Mouse (Mus musculus): ENCODE data around the gene Rln3. TPM values are rescaled to one million over a fixed set of nuclear protein-coding genes. Genes with fewer than 3 reads are reported as not detected.
"Not testable (repeated sequence)": the region's sequence is repeated elsewhere in the genome, so short reads cannot be mapped to it uniquely, and the experiment has no call there.

The Rln3 gene
- polyA plus RNA-seq, 1 experiment from 2014 or later, result 0.22 TPM

DNA sequence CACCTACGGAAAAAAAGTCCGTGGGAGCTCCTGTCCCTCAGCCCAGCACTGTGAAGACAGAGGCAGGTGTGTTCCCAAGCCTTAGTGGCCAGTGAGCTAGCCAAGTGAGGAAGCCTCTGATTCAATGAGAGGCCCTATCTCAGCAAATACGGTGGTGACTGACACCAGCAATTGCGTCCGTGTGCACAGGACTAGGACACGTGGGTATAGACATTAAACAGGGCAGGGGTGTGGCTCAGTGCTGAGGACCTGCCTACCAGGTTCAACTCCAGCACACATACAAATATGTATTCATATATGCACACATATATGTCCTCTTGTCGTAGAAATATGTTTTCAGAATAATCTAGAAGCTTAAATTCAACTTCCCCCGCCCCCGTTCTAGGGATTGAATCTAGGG, 25.1 kb downstream of the Rln3 start:
- no peaks in the 10 kb centered on the region for H3K36me3 ChIP-seq (ENCODE audit: control insufficient read depth, insufficient read depth, low read length)
- whole genome bisulfite sequencing, result 72% methylated on average over 9 of the region's 9 CpGs

DNA sequence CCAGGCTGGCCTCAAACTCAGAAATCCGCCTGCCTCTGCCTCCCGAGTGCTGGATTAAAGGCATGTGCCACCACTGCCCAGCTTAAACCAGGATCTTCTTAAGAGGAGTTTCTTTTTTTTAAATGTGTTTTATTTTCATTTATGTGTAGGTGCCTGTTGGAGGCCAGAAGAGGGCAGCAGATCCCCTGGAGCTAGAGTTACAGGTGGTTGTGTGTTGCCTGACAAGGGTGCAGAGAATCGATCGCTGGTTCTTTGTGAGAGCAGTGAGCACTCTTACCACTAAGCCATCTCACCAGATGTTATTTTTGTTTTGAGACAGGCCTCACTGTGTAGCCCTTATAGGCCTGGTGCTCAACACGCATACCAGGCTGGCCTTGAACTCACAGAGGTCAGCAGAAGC, 29.0 kb downstream of the Rln3 start:
- peaks cover 18% of the 10 kb centered on the region for H3K4me1 ChIP-seq (ENCODE audit: control insufficient read depth, insufficient read depth, low read length)
- no peak for ATAC-seq (ENCODE audit: insufficient read depth, low FRiP score)

More for the DNA sequence above, 25.1 kb downstream of the Rln3 start:
- H3K4me3 ChIP-seq (replicated peaks; ENCODE audit: low read length), result no peak overlapping the region
- H3K9ac ChIP-seq (ENCODE audit: low read length), result no peak overlapping the region
- no peak overlapping the region for H3K4me2 ChIP-seq (ENCODE audit: low read depth, low read length)
- H3K27me3 ChIP-seq (ENCODE audit: control insufficient read depth, insufficient read depth, low read length), result no peaks in the 10 kb centered on the region
- ATAC-seq (ENCODE audit: insufficient read depth, low FRiP score), result no peak
- no peak overlapping the region for H3K27ac ChIP-seq (ENCODE audit: low read length)
- peaks cover 25% of the 10 kb centered on the region for H3K4me1 ChIP-seq (ENCODE audit: control insufficient read depth, insufficient read depth, low read length)
- no peaks in the 10 kb centered on the region for H3K9me3 ChIP-seq (replicated peaks; ENCODE audit: control insufficient read depth, low read length)

DNA sequence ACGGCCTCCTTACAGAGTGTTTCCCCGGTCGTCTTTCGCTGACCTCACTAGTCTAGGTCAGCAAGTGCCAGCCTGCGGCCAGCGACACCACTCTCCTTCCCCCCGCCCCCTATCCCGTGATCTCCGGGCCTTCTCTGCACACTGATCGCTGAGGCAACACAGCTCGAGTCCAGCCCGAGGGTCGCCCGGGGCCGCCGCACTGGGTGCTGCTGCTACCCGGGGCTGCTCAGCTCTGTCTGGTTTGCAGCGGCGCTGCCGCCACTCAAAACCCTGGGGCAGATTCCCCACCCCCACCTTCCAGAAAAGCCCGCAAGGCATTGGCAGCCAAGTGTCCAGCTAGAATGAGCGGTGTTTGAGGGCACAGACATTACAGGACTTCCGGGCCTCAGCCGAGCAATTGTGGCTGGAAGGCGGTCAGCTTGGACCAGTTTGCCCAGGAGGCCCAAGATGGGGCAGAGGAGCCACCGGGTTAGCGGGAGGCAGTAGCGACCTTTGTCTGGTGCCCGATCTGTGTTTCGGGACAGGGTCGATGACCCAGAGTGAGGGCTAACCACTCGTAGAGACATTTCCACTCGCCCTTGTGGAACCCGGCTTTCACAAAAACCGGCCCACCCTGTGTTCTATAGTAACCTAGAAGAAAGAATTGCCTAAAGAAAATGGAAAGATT, 32.2 kb downstream of the Rln3 start:
- peak overlapping the region; percentile 51 for H3K4me3 ChIP-seq (replicated peaks; ENCODE audit: low read length)
- peak overlapping the region; percentile 80 for H3K4me2 ChIP-seq (ENCODE audit: low read depth, low read length)
- no peaks in the 10 kb centered on the region for H3K36me3 ChIP-seq (ENCODE audit: control insufficient read depth, insufficient read depth, low read length)
- ATAC-seq (ENCODE audit: insufficient read depth, low FRiP score), result 0 out of 2 replicates have a peak, but pooled peaks have one; percentile 13
- no peak overlapping the region for H3K27ac ChIP-seq (ENCODE audit: low read length)
- H3K27me3 ChIP-seq (ENCODE audit: control insufficient read depth, insufficient read depth, low read length), result peaks cover 33% of the 10 kb centered on the region
- peaks cover 26% of the 10 kb centered on the region for H3K4me1 ChIP-seq (ENCODE audit: control insufficient read depth, insufficient read depth, low read length)
- WGBS, result 15% methylated on average over 35 of the region's 35 CpGs
- H3K9ac ChIP-seq (ENCODE audit: low read length), result peak overlapping the region; percentile 58; the same call in 1 of the 2 replicates
- H3K9me3 ChIP-seq (replicated peaks; ENCODE audit: control insufficient read depth, low read length), result no peaks in the 10 kb centered on the region

More for the DNA sequence above, 29.0 kb downstream of the Rln3 start:
- H3K36me3 ChIP-seq (ENCODE audit: control insufficient read depth, insufficient read depth, low read length), result no peaks in the 10 kb centered on the region
- H3K4me2 ChIP-seq (ENCODE audit: low read depth, low read length), result no peak overlapping the region
- no peak overlapping the region for H3K4me3 ChIP-seq (replicated peaks; ENCODE audit: low read length)
- H3K9ac ChIP-seq (ENCODE audit: low read length), result no peak overlapping the region
- H3K9me3 ChIP-seq (replicated peaks; ENCODE audit: control insufficient read depth, low read length), result no peaks in the 10 kb centered on the region
- H3K27me3 ChIP-seq (ENCODE audit: control insufficient read depth, insufficient read depth, low read length), result peaks cover 23% of the 10 kb centered on the region
- no peak overlapping the region for H3K27ac ChIP-seq (ENCODE audit: low read length)
- WGBS, result 92% methylated on average over 5 of the region's 5 CpGs

DNA sequence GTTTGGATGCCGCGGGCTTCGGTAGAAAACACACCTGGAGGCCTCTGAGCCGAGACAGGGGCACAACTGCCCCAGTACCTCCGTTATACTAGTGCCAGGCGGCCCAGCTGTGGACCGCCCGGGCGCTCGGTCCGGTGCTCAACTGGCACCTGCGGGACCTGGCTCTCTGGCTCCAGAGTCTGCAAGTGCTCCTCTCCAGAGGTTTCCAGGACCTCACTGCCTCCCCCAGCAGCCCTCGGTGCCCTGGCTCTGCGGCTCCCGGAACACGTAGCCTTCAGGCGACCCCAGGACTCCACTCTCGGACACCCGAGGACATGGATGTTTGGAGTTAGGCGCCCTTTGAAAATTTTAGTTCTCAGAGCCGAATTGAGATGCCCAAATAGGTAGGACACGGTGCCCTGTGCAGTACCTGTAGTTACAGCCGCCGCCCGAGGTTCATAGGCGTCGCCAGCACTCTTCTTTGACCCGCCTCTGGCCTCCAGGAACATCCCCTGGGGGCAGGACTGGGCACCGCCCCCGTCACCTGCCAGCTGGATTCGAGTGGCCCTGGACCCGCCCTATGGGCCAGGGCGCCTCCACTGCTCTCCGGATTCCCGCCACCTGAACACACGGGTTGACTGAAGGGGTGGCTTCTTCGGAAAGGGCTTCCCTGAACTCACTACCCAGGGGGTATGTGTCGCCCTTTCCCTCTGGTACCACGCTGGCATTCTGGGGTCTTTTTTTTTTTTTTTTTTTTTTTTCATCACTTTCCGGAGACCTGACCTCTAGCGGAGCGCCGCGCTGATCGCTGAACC, 32.9 kb downstream of the Rln3 start, which contains the start of gene 2210011C24Rik:
Gene 2210011C24Rik (minus strand): TSS at position 467 of the 794 bp plus-strand sequence.
- 1% methylated on average over 45 of the region's 45 CpGs for WGBS
- H3K9me3 ChIP-seq (replicated peaks; ENCODE audit: control insufficient read depth, low read length), result no peaks in the 10 kb centered on the region
- peak within 1 kb of the TSS; percentile 58 for H3K9ac ChIP-seq (ENCODE audit: low read length)
- peaks cover 33% of the 10 kb centered on the region for H3K27me3 ChIP-seq (ENCODE audit: control insufficient read depth, insufficient read depth, low read length)
- H3K4me1 ChIP-seq (ENCODE audit: control insufficient read depth, insufficient read depth, low read length), result peaks cover 26% of the 10 kb centered on the region
- H3K4me3 ChIP-seq (replicated peaks; ENCODE audit: low read length), result peak within 1 kb of the TSS; percentile 51
- no peak within 1 kb of the TSS for H3K27ac ChIP-seq (ENCODE audit: low read length)
- H3K4me2 ChIP-seq (ENCODE audit: low read depth, low read length), result peak within 1 kb of the TSS; percentile 80
- peak; percentile 42; the same call in 1 of the 2 replicates for ATAC-seq (ENCODE audit: insufficient read depth, low FRiP score)
- H3K36me3 ChIP-seq (ENCODE audit: control insufficient read depth, insufficient read depth, low read length), result no peaks in the 10 kb centered on the region

DNA sequence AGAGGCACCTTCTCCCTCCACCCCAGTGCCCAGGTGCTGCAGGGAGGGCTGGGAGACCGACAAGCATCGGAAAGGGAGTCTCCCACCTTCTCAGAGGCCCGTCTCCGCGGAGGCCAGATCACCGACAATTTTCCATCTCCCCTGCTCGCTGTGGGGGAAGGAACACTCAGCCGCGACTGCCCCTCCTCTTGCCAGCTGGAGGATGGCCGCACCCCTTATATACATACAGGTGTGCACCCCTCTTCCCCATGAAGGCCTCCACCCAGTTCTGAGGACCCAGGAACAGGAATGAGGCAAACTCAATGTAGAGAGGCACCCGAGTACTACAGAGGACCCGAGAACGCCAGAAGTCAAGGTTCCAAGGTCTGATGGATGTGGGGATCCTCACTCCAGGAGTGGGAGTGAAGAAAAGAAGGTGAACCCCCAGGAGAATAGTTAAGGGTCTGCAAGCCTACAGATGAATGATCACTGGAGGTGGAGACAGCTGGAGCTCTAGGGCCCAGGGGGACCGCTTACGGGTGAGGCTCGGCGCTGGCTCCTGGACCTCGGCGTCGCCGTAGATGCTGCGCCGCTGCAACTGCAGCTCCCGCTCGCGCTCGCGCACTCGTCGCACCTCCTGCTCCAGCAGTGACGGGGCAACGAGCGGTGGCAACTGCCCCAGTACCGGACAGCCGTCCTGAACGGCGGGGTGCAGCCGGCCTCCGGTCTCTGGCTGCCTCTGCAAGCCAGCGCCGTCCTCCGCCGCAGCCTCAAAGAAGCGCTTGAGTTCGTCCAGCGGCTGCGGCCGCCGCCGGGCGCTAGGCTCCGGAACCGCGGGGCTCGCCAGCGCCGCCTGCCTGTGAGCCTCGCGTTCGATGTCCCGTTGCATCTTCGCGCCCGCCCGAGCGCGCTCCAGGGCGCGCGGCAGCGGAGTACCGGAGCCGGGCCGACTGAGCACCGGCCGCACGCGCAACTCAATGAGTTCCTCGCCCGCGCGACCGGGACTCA, 33.9 kb downstream of the Rln3 start:
- peak overlapping the region; percentile 80 for H3K4me2 ChIP-seq (ENCODE audit: low read depth, low read length)
- H3K4me1 ChIP-seq (ENCODE audit: control insufficient read depth, insufficient read depth, low read length), result peaks cover 26% of the 10 kb centered on the region
- H3K4me3 ChIP-seq (replicated peaks; ENCODE audit: low read length), result peak overlapping the region; percentile 51
- peak overlapping the region; percentile 58 for H3K9ac ChIP-seq (ENCODE audit: low read length)
- WGBS, result under 1% methylated on average over 83 of the region's 83 CpGs
- H3K27ac ChIP-seq (ENCODE audit: low read length), result no peak overlapping the region
- H3K9me3 ChIP-seq (replicated peaks; ENCODE audit: control insufficient read depth, low read length), result no peaks in the 10 kb centered on the region
- peaks cover 33% of the 10 kb centered on the region for H3K27me3 ChIP-seq (ENCODE audit: control insufficient read depth, insufficient read depth, low read length)
- ATAC-seq (ENCODE audit: insufficient read depth, low FRiP score), result peak; percentile 42; the same call in 1 of the 2 replicates
- H3K36me3 ChIP-seq (ENCODE audit: control insufficient read depth, insufficient read depth, low read length), result no peaks in the 10 kb centered on the region

DNA sequence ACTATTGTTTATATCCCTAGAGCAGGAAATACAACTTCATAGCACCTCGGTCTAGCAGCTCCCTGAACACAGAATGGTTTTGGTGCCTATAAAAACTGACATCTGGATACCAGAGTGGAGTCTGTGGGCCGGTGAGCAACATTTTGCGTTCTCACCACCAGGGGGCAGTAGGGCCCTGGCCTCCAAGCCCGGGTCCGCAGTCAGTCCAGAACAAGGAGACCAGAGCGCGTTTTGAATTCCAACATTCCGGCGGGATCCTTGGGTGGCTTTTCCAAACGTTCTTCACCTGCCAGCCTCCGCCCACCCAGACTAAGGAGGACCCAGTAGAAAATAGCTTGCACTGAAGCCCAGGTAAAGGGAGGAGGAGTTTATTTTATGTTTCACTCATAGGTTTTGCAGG, 34.9 kb downstream of the Rln3 start:
- Histone ChIP-seq H3K36me3 (ENCODE audit: control insufficient read depth, insufficient read depth, low read length) (no peaks in the 10 kb centered on the region), H3K27me3 (ENCODE audit: control insufficient read depth, insufficient read depth, low read length) (peaks cover 33% of the 10 kb centered on the region), H3K4me2 (ENCODE audit: low read depth, low read length) (no peak overlapping the region), H3K27ac (ENCODE audit: low read length) (no peak overlapping the region), H3K4me3 (replicated peaks; ENCODE audit: low read length) (no peak overlapping the region), H3K9me3 (replicated peaks; ENCODE audit: control insufficient read depth, low read length) (no peaks in the 10 kb centered on the region), H3K9ac (ENCODE audit: low read length) (no peak overlapping the region), H3K4me1 (ENCODE audit: control insufficient read depth, insufficient read depth, low read length) (peaks cover 26% of the 10 kb centered on the region)
- WGBS, result under 1% methylated on average over 11 of the region's 11 CpGs
- no peak for ATAC-seq (ENCODE audit: insufficient read depth, low FRiP score)

DNA sequence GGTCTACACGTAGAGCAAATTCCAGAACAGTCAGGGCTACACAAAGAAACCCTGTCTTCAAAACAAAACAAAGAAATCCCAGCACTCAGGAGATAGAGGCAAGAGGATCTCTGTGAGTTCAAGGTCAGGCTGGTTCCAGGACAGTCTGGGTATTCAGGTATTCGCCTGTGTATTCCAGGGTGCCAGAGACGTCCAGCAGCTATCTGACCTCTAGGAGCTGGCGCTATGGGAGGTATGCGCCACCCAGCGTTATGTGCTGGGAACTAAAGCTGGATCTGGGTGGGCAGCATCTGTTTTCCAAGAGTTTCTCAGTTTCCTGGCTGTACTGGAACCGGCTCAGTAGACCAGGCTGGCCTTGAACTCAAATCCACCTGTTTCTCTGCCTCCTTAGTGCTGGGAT, 36.4 kb downstream of the Rln3 start:
- no peak overlapping the region for H3K27ac ChIP-seq (ENCODE audit: low read length)
- peaks cover 34% of the 10 kb centered on the region for H3K4me1 ChIP-seq (ENCODE audit: control insufficient read depth, insufficient read depth, low read length)
- H3K27me3 ChIP-seq (ENCODE audit: control insufficient read depth, insufficient read depth, low read length), result peaks cover 31% of the 10 kb centered on the region
- no peak overlapping the region for H3K9ac ChIP-seq (ENCODE audit: low read length)
- 34% methylated on average over 7 of the region's 7 CpGs for WGBS
- no peak overlapping the region for H3K4me3 ChIP-seq (replicated peaks; ENCODE audit: low read length)
- ATAC-seq (ENCODE audit: insufficient read depth, low FRiP score), result no peak
- no peaks in the 10 kb centered on the region for H3K9me3 ChIP-seq (replicated peaks; ENCODE audit: control insufficient read depth, low read length)
- H3K36me3 ChIP-seq (ENCODE audit: control insufficient read depth, insufficient read depth, low read length), result no peaks in the 10 kb centered on the region
- no peak overlapping the region for H3K4me2 ChIP-seq (ENCODE audit: low read depth, low read length)

DNA sequence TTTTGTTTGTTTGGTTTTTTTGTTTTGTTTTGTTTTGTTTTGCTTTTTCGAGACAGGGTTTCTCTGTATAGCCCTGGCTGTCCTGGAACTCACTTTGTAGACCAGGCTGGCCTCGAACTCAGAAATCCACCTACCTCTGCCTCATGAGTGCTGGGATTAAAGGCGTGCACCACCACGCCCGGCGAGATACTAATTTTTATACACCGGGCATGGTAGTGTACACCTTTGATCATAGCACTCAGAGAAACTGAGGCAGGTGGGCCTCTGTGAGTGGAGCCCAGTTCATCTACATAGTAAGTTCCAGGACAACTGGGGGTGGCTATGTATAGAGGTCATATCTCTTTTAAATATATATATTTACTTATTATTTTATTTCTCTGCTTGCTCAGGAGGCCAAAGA, 39.3 kb downstream of the Rln3 start:
- not testable (repeated sequence) for H3K9ac ChIP-seq (ENCODE audit: low read length); H3K4me3 ChIP-seq (replicated peaks; ENCODE audit: low read length); H3K9me3 ChIP-seq (replicated peaks; ENCODE audit: control insufficient read depth, low read length); H3K27ac ChIP-seq (ENCODE audit: low read length); H3K27me3 ChIP-seq (ENCODE audit: control insufficient read depth, insufficient read depth, low read length); ATAC-seq (ENCODE audit: insufficient read depth, low FRiP score); H3K36me3 ChIP-seq (ENCODE audit: control insufficient read depth, insufficient read depth, low read length)
- H3K4me2 ChIP-seq (ENCODE audit: low read depth, low read length), result peak overlapping the region; percentile 88; the same call in 1 of the 2 replicates
- peaks cover 21% of the 10 kb centered on the region for H3K4me1 ChIP-seq (ENCODE audit: control insufficient read depth, insufficient read depth, low read length)
- WGBS, result 90% methylated on average over 7 of the region's 7 CpGs
